Mouse (Mus musculus) 3134 (cell line): ENCODE data around the gene Mis18a.
A peak's percentile ranks its signal among the peaks of the same experiment; 100 is the strongest.

ENCODE experiments used
- DNase-seq: peaks from one replicate; pipeline ENCODE4 v3.0.0-alpha.2; 2011; ENCODE audit warnings: low spot score; ENCODE audit not compliant: insufficient read length; ENCODE audit errors: extremely low read depth

Gene Mis18a

DNA sequence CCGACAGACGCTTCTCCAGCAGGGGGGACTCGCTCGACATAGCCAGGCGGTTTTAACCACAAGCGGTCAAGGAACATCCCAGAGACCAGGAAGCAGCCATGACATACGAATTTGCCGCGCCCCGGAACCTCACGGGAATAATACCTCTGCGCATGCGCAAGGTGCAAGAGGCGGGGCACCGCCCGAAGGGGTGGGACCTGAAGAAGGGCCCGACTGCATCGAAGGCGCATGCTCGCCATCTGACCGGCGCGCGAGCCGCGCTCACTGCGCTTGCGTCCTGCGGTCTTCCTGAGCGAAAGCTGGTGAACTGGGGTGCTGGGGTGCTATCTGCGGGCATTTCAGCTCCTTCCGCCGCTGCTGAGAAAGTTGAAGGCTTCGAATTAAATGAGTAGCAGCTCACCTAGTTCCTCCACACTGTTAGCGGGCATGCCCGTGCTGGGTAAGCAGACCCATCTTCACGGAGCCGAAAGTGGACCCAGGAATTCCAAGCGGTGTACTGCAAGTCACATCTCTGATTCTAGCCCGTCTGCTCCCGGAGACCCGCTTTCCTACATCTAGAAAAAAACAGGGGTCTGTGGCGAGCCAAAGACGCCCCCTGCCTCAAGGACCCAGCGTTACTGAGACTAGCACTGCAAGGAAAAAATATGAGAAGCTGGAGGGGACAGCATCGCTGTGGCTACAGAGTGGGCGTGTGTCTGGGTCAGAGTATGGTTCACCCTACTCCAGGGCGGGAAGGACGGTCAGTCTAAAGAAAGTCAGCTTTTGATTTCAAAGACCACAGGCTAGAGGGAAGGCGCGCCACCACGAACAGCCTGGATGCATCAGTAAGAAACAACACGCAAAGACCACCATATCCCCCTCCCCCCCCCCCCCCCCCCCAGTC, at the start of gene Mis18a:
Mis18a (minus strand) TSS at position 172 of the 883 bp plus-strand sequence.
- DNase-seq = peak; percentile 96

DNA sequence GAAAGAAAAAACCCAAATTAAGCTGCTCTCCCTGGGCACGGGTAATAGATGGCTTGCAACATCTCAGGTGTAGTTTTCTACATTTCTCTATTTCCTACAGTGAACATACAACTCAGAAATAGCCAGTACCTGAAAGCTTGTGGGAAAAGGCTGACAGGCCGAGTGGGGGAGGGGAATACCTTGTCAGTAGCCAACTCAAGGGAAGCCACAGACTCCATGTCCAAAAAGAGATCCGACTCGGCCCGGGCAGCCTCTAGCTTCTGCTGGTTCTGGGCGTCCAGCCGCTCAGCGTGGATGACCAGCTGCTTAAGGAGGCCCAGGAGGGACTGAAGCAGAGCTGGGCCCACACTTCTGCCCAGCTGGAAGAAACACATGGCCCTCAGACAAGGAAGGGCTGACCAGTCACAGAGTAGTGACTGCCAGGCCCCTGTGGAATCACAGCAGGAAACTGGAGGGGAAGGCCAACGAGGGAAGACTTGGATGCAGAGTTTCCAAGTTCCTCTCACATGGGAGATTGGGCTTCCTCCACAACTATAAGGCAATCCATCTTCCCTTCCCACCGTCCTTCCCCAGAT, 48.8 kb upstream of the Mis18a start:
- DNase-seq = no peak

GRCm38 (mm10) chr16:90774646-90775045, 47.4 kb upstream of the Mis18a start:
- DNase-seq = no peak

- no peak for DNase-seq
Observed at GRCm38 (mm10) chr16:90774216-90774615, 47.0 kb upstream of the Mis18a start.

- no peak for DNase-seq
Observed at GRCm38 (mm10) chr16:90766919-90767454, 39.8 kb upstream of the Mis18a start.

- no peak for DNase-seq
Observed at GRCm38 (mm10) chr16:90765195-90765877, 38.1 kb upstream of the Mis18a start.

- DNase-seq = no peak
Observed at GRCm38 (mm10) chr16:90760515-90760914, 33.3 kb upstream of the Mis18a start.

- no peak for DNase-seq
Observed at GRCm38 (mm10) chr16:90759335-90759734, 32.1 kb upstream of the Mis18a start.

GRCm38 (mm10) chr16:90753386-90753941, 26.3 kb upstream of the Mis18a start:
- no peak for DNase-seq

DNA sequence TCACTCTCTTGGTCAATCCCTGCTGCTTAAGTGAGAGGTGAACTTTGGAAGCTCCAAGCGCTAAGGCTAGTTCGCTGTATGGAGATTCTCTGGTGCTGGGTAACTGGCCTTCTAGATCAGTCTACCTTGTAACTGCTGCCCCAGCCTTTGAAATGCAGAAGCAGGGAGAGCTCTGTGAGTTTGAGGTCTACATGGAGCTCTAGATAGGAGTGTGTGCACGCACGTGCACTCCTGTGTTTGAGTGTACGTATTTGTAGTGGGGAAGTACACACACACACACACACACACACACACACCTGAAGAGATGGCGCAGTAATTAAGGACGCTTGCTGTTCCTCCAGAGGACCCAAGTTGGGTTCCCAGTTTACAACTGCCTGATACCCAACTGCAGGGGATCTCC, 21.0 kb upstream of the Mis18a start:
- no peak for DNase-seq

DNA sequence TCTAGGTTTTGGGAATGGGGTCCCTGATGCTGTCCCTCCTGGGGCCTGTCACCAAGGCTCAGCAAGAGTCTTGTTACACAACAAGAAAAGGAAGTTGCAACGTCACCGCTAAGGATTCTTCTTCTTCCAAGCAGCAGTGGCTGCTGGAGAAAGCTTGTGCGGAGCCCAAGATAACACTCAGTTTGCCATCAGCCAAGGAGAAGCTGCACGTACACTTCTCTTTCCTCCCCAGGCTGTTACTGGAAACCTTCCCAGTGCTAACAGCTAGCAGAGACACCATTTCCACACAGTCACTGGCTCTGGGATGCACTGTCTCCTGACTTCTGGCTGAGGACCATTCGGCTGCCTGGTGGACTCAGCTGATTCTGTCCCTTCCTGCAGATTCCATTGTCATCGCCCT, 19.9 kb upstream of the Mis18a start:
- DNase-seq = no peak

DNA sequence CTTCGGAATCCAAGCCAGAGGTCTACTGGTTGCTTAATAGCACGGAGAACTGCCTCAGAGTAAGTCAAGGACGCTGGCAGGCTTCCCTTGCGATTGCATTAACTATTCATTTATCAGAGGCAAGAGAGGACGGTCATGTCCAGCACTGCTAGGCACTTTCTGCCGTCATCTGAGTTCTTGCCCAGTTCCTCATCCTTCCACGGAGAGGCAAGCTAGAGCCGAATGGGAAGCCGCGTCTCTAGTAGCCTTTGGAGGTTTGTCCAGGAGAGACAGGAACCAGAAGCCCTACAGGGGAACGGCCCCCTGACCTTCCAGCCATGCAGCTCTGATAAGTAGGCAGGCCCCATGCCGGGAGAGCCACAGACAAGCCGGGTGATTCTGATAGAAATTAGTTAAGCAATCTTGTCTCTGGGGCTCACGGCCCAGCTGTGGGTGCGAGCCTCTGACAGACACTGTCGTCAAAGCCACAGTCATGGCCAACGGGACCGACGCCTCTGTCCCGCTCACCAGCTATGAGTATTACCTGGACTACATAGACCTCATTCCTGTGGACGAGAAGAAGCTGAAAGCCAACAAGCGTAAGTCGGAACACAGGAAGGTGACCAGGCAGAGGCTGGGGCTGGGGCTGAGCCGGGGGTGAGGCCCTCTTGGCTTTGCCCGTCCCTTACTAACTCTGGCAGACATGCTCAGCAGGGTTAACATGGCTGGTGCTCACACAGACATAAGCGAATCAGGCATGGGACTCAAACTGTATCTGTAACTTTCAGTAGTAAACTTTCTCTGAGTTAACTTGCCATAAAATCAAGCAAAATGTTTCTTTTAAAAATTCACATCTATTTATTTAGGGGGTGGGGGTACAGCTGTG, 11.1 kb upstream of the Mis18a start, which contains the start of gene Mrap:
Mrap (plus strand) TSS at position 116 of the 865 bp plus-strand sequence.
- DNase-seq = no peak

DNA sequence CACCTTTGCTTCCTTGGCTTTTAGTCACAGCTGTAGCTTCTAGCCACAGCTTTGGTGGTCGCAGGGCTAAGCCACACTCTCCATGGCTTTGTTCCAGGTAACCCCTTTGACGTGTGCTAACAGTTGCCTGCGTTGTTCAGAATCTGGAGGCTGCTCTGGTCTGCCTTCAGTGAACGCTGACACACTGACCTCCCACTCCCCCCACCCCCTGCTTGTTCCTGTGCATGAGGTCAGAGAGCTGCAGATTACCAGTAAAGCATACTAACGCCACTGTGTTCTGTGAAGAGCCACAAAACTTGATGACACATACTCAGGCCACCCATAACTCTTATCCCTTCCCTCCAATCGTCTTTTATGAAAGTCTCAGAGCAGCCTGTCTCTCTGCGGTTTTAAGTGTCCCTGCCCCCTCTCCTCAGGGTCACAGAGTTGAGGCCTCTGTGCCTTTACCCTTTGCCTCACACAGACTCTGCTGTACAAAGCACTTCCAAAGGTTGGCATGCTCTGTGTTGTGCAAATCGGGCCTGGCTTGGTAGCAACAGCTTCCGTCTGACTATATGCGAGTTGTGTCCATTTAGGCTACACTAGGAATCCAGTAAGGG, 9.6 kb upstream of the Mis18a start:
- DNase-seq = no peak

DNA sequence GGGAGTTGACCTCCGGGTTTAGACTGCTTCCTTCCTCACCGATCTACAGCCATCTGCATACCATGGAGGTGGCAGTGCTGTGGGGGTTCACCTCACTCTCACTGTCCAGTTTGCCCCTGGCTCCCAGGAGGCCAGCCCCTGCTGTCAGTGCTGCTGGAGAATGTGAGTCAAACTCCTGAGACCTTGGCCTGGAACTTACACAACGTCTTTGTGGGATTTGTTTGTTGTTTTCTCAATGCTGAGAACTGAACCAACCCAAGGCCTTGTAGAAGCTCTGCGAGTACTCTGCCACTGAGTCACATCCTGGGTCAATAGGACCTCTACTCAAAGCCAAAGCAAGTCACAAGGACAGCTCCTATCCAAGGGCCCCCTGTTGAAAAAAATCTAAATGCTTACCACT, 8.4 kb upstream of the Mis18a start:
- no peak for DNase-seq

GRCm38 (mm10) chr16:90726600-90727227, 490 bp downstream of the Mis18a start:
- DNase-seq = no peak

- peak; percentile 21 for DNase-seq
Observed at GRCm38 (mm10) chr16:90724051-90724450, 3.2 kb downstream of the Mis18a start.

DNA sequence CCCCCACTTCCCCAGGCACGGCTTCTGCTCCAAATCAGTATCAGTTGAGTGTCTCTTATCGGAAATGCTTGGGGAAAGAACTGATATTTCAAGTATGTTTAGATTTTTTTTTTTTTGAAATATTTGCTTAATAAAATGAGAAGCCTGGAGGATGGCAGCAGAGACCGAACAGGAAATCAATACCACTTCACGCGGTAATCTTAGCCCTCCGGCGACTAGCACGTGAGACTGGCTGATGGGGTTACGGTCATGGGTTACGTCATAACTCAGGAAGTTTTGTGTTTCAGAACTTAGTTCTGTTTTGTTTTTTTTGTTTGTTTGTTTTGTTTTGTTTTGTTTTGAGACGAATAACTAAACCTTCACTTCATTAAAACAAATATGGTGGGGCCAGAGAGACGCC, 16.9 kb downstream of the Mis18a start:
- DNase-seq = no peak

DNA sequence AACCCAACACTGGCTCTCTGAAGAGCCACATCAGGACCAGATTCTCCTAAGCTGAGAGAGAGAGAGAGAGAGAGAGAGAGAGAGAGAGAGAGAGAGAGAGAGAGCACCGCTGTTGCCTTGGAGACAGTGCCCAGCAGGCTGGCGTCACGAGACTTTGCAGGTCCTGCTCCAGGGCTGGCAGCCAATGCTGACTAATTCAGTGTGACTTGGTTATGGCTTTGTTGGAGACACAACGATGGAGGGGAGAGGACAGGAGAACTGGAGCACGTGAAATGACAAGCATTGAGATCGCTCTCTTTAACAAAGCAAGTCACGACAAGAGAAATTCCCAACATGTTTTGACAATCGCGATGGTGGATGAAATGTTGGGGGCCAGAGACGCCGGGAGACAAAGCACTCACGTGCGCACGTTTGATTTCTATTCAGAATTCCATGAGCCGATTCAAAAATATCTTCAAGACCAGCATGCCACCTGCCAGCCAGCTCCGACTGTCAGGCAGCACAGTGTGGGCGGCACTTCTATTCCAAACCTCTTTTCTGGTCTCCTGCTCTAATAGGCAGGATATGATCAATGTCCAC, 17.4 kb downstream of the Mis18a start:
- peak; percentile 46 for DNase-seq

DNA sequence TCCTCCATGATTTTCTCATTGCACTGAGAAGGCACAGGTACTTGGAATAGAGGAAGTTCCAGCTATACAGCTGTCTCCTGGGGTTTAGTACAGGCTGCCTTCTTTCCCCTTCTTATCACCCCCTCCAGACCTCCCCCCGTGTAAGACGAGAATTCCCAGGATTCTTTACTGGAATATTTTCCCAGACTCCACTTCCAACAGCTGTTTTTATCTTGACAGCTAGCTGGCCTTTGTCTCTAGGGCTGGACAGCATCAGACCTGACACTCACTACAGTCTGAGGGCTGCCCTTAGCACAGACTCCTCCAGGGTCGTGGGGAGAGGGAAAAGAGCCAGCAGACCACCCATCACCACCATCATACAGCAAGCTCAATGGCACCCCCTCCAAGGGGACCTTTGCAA, 20.9 kb downstream of the Mis18a start:
- no peak for DNase-seq
